Mouse (Mus musculus) midbrain, embryonic 12.5 days (tissue): ENCODE measurements around the gene Alk. TPM values are rescaled to one million over a fixed set of nuclear protein-coding genes. Genes with fewer than 3 reads are reported as not detected.

Experiments used
- ATAC-seq: fragments of 200-750 bp; cut with Nextera tagmentation; 2 replicates; pipeline ENCODE4 v1.8.0; 2017; ENCODE audit warnings: low read depth, moderate TSS enrichment, moderate library complexity; ENCODE audit not compliant: low FRiP score
- H3K27ac ChIP-seq: fragments of 300-500 bp; sonication (generic); replicated peaks from 2 replicates; pipeline ENCODE4 v1.5.1; 2016; ENCODE audit warnings: mild to moderate bottlenecking
- H3K27me3 ChIP-seq: fragments of 300-500 bp; sonication (generic); 2 replicates; pipeline ENCODE4 v1.6.1; 2016; ENCODE audit warnings: mild to moderate bottlenecking
- H3K36me3 ChIP-seq: fragments of 300-500 bp; sonication (generic); 2 replicates; pipeline ENCODE4 v1.6.1; 2016
- H3K4me1 ChIP-seq: fragments of 300-500 bp; sonication (generic); 2 replicates; pipeline ENCODE4 v1.6.1; 2016
- H3K4me2 ChIP-seq: fragments of 300-500 bp; sonication (generic); replicated peaks from 2 replicates; pipeline ENCODE4 v1.6.1; 2016; ENCODE audit warnings: mild to moderate bottlenecking, moderate library complexity
- H3K4me3 ChIP-seq: fragments of 300-500 bp; sonication (generic); 2 replicates; pipeline ENCODE4 v1.5.1; 2016; ENCODE audit warnings: mild to moderate bottlenecking
- H3K9ac ChIP-seq: fragments of 300-500 bp; sonication (generic); replicated peaks from 2 replicates; pipeline ENCODE4 v1.6.1; 2016; ENCODE audit warnings: mild to moderate bottlenecking, moderate library complexity
- H3K9me3 ChIP-seq: fragments of 300-500 bp; sonication (generic); 2 replicates; pipeline ENCODE4 v1.6.1; 2016; ENCODE audit warnings: mild to moderate bottlenecking
- WGBS: fragments of 180-500 bp; shearing (Covaris S2); methylation state at CpG from one replicate; pipeline ENCODE4 v1.1.7; 2016; 5-methylcytosine and 5-hydroxymethylcytosine counted together
- polyA plus RNA-seq: library from polyadenylated mRNA; unstranded; fragments of >200 nt; fragmentation: Nextera tagmentation; extraction: Ambion mirVana; gene quantifications from 2 replicates; pipeline ENCODE4 v1.2.1, GENCODE M21; 2016

Gene Alk
- polyA plus RNA-seq, 1 experiment from 2014 or later = 0.99 TPM

- ATAC-seq = no peak
- Histone ChIP-seq H3K4me2 (no peak overlapping the region), H3K27me3 (no peaks in the 10 kb centered on the region), H3K36me3 (no peaks in the 10 kb centered on the region), H3K4me3 (no peak overlapping the region), H3K4me1 (no peaks in the 10 kb centered on the region), H3K9ac (no peak overlapping the region), H3K27ac (no peak overlapping the region), H3K9me3 (no peaks in the 10 kb centered on the region)
- WGBS = 81% methylated on average over 10 of the region's 10 CpGs
These were observed 446.4 kb downstream of the Alk start for GRCm38 (mm10) chr17:72157830-72158629.

- H3K27ac ChIP-seq = no peak overlapping the region
- H3K36me3 ChIP-seq = no peaks in the 10 kb centered on the region
- H3K4me3 ChIP-seq = no peak overlapping the region
- WGBS = 83% methylated on average over 3 of the region's 3 CpGs
- no peak overlapping the region for H3K4me2 ChIP-seq
- ATAC-seq = no peak
- no peaks in the 10 kb centered on the region for H3K27me3 ChIP-seq
- H3K9me3 ChIP-seq = no peaks in the 10 kb centered on the region
- H3K4me1 ChIP-seq = no peaks in the 10 kb centered on the region
- no peak overlapping the region for H3K9ac ChIP-seq
These were observed 451.4 kb downstream of the Alk start for GRCm38 (mm10) chr17:72153038-72153437.

- Histone ChIP-seq H3K4me2 (no peak overlapping the region), H3K27me3 (no peaks in the 10 kb centered on the region), H3K4me3 (no peak overlapping the region), H3K9ac (no peak overlapping the region), H3K9me3 (0 out of 2 replicates have a peak, but pooled peaks cover 3% of the 10 kb centered on the region), H3K27ac (no peak overlapping the region), H3K36me3 (no peaks in the 10 kb centered on the region), H3K4me1 (no peaks in the 10 kb centered on the region)
- ATAC-seq = no peak
- WGBS = 69% methylated on average over 7 of the region's 7 CpGs
These were observed 459.4 kb downstream of the Alk start for GRCm38 (mm10) chr17:72144946-72145598.

- no peak overlapping the region for H3K9ac ChIP-seq
- H3K9me3 ChIP-seq = 0 out of 2 replicates have a peak, but pooled peaks cover 3% of the 10 kb centered on the region
- no peaks in the 10 kb centered on the region for H3K36me3 ChIP-seq
- no peaks in the 10 kb centered on the region for H3K4me1 ChIP-seq
- 68% methylated on average over 9 of the region's 9 CpGs for WGBS
- ATAC-seq = no peak
- no peaks in the 10 kb centered on the region for H3K27me3 ChIP-seq
- H3K4me2 ChIP-seq = no peak overlapping the region
- H3K27ac ChIP-seq = no peak overlapping the region
- H3K4me3 ChIP-seq = no peak overlapping the region
These were observed 460.0 kb downstream of the Alk start for GRCm38 (mm10) chr17:72144461-72144860.

- no peaks in the 10 kb centered on the region for H3K36me3 ChIP-seq
- no peak overlapping the region for H3K9ac ChIP-seq
- no peaks in the 10 kb centered on the region for H3K27me3 ChIP-seq
- WGBS = 83% methylated on average over 8 of the region's 8 CpGs
- H3K9me3 ChIP-seq = no peaks in the 10 kb centered on the region
- H3K4me2 ChIP-seq = no peak overlapping the region
- H3K4me1 ChIP-seq = no peaks in the 10 kb centered on the region
- no peak overlapping the region for H3K4me3 ChIP-seq
- H3K27ac ChIP-seq = no peak overlapping the region
- ATAC-seq = no peak
These were observed 472.1 kb downstream of the Alk start for GRCm38 (mm10) chr17:72132140-72132911.

- Histone ChIP-seq H3K27ac (no peak overlapping the region), H3K36me3 (no peaks in the 10 kb centered on the region), H3K4me1 (no peaks in the 10 kb centered on the region), H3K9me3 (no peaks in the 10 kb centered on the region), H3K9ac (no peak overlapping the region), H3K4me2 (no peak overlapping the region), H3K4me3 (no peak overlapping the region), H3K27me3 (no peaks in the 10 kb centered on the region)
- WGBS = 95% methylated on average over 1 of the region's 1 CpGs
- ATAC-seq = no peak
These were observed 482.8 kb downstream of the Alk start for GRCm38 (mm10) chr17:72121660-72122059.

- no peak overlapping the region for H3K27ac ChIP-seq
- H3K4me3 ChIP-seq = no peak overlapping the region
- ATAC-seq = no peak
- no peak overlapping the region for H3K4me2 ChIP-seq
- no peak overlapping the region for H3K9ac ChIP-seq
- WGBS = 58% methylated on average over 11 of the region's 11 CpGs
- H3K9me3 ChIP-seq = no peaks in the 10 kb centered on the region
- H3K27me3 ChIP-seq = no peaks in the 10 kb centered on the region
- H3K4me1 ChIP-seq = peaks cover 6% of the 10 kb centered on the region; the same call in 1 of the 2 replicates
- H3K36me3 ChIP-seq = no peaks in the 10 kb centered on the region
These were observed 484.1 kb downstream of the Alk start for GRCm38 (mm10) chr17:72120278-72120677.

- Histone ChIP-seq H3K4me3 (no peak overlapping the region), H3K27me3 (peaks cover 5% of the 10 kb centered on the region; the same call in 1 of the 2 replicates), H3K4me2 (no peak overlapping the region), H3K36me3 (no peaks in the 10 kb centered on the region), H3K27ac (no peak overlapping the region), H3K9me3 (no peaks in the 10 kb centered on the region), H3K4me1 (peaks cover 9% of the 10 kb centered on the region), H3K9ac (no peak overlapping the region)
- ATAC-seq = no peak
- WGBS = 84% methylated on average over 5 of the region's 5 CpGs
These were observed 486.1 kb downstream of the Alk start for GRCm38 (mm10) chr17:72118376-72118775.

- Histone ChIP-seq H3K4me1 (peaks cover 11% of the 10 kb centered on the region), H3K36me3 (no peaks in the 10 kb centered on the region), H3K4me3 (no peak overlapping the region), H3K9ac (no peak overlapping the region), H3K9me3 (no peaks in the 10 kb centered on the region), H3K27ac (no peak overlapping the region), H3K27me3 (peaks cover 5% of the 10 kb centered on the region; the same call in 1 of the 2 replicates), H3K4me2 (0 out of 2 replicates have a peak overlapping the region, but pooled peaks have one; percentile 10)
- ATAC-seq = no peak
- WGBS = 38% methylated on average over 12 of the region's 12 CpGs
These were observed 489.0 kb downstream of the Alk start for GRCm38 (mm10) chr17:72115271-72115944.

- no peaks in the 10 kb centered on the region for H3K9me3 ChIP-seq
- H3K27ac ChIP-seq = no peak overlapping the region
- H3K27me3 ChIP-seq = peaks cover 5% of the 10 kb centered on the region; the same call in 1 of the 2 replicates
- peaks cover 11% of the 10 kb centered on the region for H3K4me1 ChIP-seq
- H3K4me2 ChIP-seq = no peak overlapping the region
- ATAC-seq = no peak
- H3K36me3 ChIP-seq = no peaks in the 10 kb centered on the region
- H3K4me3 ChIP-seq = no peak overlapping the region
- no peak overlapping the region for H3K9ac ChIP-seq
These were observed 492.4 kb downstream of the Alk start for GRCm38 (mm10) chr17:72112004-72112403.

- WGBS = 91% methylated on average over 4 of the region's 4 CpGs
- ATAC-seq = no peak
These were observed 492.9 kb downstream of the Alk start for GRCm38 (mm10) chr17:72111528-72111927.

More at GRCm38 (mm10) chr17:72111528-72111927, 492.9 kb downstream of the Alk start:
- Histone ChIP-seq H3K9me3 (no peaks in the 10 kb centered on the region), H3K4me1 (peaks cover 11% of the 10 kb centered on the region), H3K36me3 (no peaks in the 10 kb centered on the region), H3K27ac (no peak overlapping the region), H3K9ac (no peak overlapping the region), H3K27me3 (peaks cover 5% of the 10 kb centered on the region; the same call in 1 of the 2 replicates), H3K4me2 (no peak overlapping the region), H3K4me3 (no peak overlapping the region)
